Mouse (Mus musculus): Measurements from ENCODE around the gene Galns. TPM values are rescaled to one million over a fixed set of nuclear protein-coding genes. Genes with fewer than 3 reads are reported as not detected.
"Not testable (repeated sequence)": the region's sequence is repeated elsewhere in the genome, so short reads cannot be mapped to it uniquely, and the experiment has no call there.

Gene Galns
- polyA plus RNA-seq, 1 experiment = not detected

DNA sequence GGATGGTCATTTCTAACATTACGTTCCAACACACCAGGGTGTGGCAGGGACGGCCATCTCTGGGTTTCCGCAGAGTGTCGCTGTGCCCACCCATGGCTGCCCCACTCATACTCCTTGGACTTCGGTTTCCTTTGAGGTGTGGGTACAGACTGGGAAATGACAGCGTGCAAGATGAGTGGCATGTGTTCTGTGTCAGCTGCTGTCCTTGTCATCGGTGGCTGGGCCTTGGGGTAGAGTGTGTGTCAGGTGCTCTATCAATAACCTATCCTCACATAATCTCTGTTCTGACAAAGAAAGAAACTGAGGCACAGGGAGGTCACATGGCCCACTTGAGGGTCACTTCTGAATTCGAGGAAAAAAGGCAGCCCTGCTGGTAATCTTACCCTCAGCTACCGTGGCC lies 26.0 kb upstream of the Galns start:
- no peak overlapping the region for H3K4me3 ChIP-seq (ENCODE audit: insufficient read depth, low read depth, low read length)
- no peak for TF ChIP-seq POLR2A (IDR thresholded peaks at IDR 0.05; ENCODE audit: insufficient read depth, low read depth, low read length)
- no peak for TF ChIP-seq CTCF (IDR thresholded peaks at IDR 0.05; ENCODE audit: insufficient read depth, low read depth, low read length)
- 91% methylated on average over 9 of the region's 9 CpGs for WGBS
- H3K27ac ChIP-seq (ENCODE audit: insufficient read depth, low read depth, low read length) = no peak overlapping the region
- H3K4me1 ChIP-seq (ENCODE audit: control insufficient read depth, insufficient read depth, low read length) = peaks cover 35% of the 10 kb centered on the region

DNA sequence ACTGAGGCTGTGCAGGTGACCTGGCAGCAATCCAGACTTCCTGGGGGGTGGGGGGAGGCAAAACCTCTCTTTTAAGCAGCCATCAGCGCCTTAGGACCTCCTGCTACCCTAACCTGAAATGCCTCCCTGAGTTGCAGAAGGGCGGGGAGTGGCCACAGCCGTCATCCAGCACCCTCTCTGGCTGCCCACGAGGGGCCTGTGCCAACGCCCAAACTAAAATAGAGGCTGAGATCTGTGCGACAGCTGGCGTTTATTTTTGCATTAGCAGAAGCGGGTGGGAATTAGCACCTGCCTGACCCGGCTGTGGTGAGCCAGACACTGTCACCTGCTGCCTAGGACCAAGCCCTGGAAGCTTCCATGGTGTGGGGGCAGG lies 25.5 kb upstream of the Galns start:
- 58% methylated on average over 9 of the region's 9 CpGs for WGBS
- Histone ChIP-seq H3K4me1 (ENCODE audit: control insufficient read depth, insufficient read depth, low read length) (peaks cover 32% of the 10 kb centered on the region), H3K4me3 (ENCODE audit: insufficient read depth, low read depth, low read length) (no peak overlapping the region), H3K27ac (ENCODE audit: insufficient read depth, low read depth, low read length) (no peak overlapping the region)
- TF ChIP-seq POLR2A (IDR thresholded peaks at IDR 0.05; ENCODE audit: insufficient read depth, low read depth, low read length) = no peak
- TF ChIP-seq CTCF (IDR thresholded peaks at IDR 0.05; ENCODE audit: insufficient read depth, low read depth, low read length) = no peak

DNA sequence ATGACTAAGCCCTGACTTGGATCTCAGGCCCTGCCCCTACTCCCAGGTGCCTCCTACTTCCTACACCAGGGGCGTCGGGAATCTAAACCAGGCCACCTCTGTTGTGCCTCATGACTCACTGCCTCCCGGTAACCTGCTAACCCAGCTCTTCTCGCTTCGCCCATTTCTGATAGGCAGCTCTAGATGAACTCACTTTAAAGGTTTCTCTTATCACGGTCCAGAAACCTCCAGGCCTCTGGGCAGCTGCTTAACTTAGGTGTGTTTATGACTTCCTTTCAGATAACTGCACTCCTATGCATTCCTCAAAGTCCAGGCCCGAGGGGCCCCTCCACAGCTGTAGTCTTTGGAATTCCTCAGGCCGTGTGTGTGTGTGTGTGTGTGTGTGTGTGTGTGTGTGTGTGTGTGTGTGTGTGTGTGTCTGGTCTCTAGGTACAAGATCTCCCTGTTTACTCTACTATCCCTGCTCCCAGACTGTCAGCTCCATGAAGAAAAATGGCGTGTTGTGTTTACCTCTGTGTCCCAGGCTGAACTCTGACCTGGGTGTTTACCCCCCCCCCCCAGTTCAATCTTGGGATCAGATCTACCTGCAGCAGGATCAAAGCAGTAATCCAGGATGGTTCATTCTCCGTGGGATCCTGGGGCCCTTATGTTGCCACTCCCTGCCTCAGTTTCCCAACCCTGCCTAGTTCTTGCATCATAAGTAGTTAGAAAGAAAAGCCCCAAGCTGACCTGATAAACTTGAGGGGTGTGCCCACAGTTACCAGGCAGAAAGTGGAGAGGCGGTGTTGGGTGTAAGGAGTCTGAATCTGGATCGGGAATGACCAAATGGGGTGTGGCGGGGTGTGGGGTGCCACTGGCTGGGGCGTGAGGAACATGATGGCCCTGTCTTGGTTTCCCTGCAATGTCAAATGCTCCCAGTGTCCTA lies 24.9 kb upstream of the Galns start:
- no peak overlapping the region for H3K4me3 ChIP-seq (ENCODE audit: insufficient read depth, low read depth, low read length)
- H3K27ac ChIP-seq (ENCODE audit: insufficient read depth, low read depth, low read length) = no peak overlapping the region
- 81% methylated on average over 14 of the region's 14 CpGs for WGBS
- peaks cover 25% of the 10 kb centered on the region for H3K4me1 ChIP-seq (ENCODE audit: control insufficient read depth, insufficient read depth, low read length)
- TF ChIP-seq POLR2A (IDR thresholded peaks at IDR 0.05; ENCODE audit: insufficient read depth, low read depth, low read length) (no peak), CTCF (IDR thresholded peaks at IDR 0.05; ENCODE audit: insufficient read depth, low read depth, low read length) (no peak)

DNA sequence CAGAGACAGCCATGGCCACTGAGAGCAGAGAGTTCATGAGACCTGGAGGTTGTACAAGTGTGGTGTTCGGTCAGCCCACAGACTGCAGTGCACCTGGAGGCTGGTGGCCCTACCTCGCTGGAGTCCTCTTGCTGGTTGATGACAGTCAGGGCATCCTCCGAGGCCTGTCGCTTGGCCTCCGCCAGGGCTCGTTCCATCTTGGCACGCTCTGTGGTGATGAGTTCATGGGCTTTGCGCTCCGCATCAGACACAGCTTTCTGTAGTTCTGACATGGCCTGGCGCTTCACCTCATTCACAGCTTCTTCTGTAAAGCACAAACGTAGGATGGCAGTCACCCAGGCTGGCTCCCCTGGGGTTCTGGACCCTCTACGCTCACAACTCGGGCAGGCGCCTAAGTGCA lies 21.9 kb upstream of the Galns start:
- Histone ChIP-seq H3K4me1 (ENCODE audit: control insufficient read depth, insufficient read depth, low read length) (no peaks in the 10 kb centered on the region), H3K27ac (ENCODE audit: insufficient read depth, low read depth, low read length) (no peak overlapping the region), H3K4me3 (ENCODE audit: insufficient read depth, low read depth, low read length) (no peak overlapping the region)
- 95% methylated on average over 14 of the region's 14 CpGs for WGBS
- TF ChIP-seq POLR2A (IDR thresholded peaks at IDR 0.05; ENCODE audit: insufficient read depth, low read depth, low read length) (no peak), CTCF (IDR thresholded peaks at IDR 0.05; ENCODE audit: insufficient read depth, low read depth, low read length) (no peak)

DNA sequence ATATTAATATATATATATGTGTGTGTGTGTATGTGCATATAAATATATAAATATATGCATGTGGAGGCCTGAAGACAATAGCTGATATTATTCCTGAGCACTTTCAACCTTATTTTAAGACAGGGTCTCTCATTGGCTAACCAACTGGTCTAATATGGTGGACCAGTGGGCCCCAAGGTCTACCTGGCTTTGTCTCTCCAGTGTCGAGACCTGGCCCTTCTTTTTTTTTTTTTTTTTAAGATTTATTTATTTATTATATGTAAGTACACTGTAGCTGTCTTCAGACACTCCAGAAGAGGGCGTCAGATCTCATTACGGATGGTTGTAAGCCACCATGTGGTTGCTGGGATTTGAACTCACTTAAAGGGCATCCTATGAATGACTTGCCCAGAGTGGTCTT lies 20.9 kb upstream of the Galns start:
- not testable (repeated sequence) for H3K4me3 ChIP-seq (ENCODE audit: insufficient read depth, low read depth, low read length); H3K4me1 ChIP-seq (ENCODE audit: control insufficient read depth, insufficient read depth, low read length); H3K27ac ChIP-seq (ENCODE audit: insufficient read depth, low read depth, low read length)
- WGBS = 90% methylated on average over 3 of the region's 3 CpGs

DNA sequence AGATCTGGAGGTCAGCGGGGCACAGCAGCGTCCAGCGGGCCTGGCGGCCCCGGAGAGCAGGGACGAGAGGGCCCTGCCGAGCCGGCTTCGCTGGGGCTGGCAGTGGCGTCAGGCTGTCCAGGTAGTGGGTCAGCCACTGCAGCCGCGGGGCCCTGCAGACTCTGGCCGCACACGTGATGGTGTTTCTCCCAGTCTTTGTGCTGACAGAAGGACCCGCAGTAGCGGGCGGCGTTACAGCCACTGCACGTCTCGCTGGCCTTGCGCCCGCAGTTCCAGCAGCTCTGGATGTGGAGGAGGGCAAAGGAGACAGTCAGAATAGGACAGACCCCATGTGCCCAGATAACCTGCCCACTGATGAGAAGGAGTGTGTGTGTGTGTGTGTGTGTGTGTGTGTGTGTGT lies 19.4 kb upstream of the Galns start:
- 69% methylated on average over 22 of the region's 22 CpGs for WGBS
- TF ChIP-seq POLR2A (IDR thresholded peaks at IDR 0.05; ENCODE audit: insufficient read depth, low read depth, low read length) (no peak), CTCF (IDR thresholded peaks at IDR 0.05; ENCODE audit: insufficient read depth, low read depth, low read length) (no peak)
- Histone ChIP-seq H3K27ac (ENCODE audit: insufficient read depth, low read depth, low read length) (no peak overlapping the region), H3K4me1 (ENCODE audit: control insufficient read depth, insufficient read depth, low read length) (no peaks in the 10 kb centered on the region), H3K4me3 (ENCODE audit: insufficient read depth, low read depth, low read length) (no peak overlapping the region)

DNA sequence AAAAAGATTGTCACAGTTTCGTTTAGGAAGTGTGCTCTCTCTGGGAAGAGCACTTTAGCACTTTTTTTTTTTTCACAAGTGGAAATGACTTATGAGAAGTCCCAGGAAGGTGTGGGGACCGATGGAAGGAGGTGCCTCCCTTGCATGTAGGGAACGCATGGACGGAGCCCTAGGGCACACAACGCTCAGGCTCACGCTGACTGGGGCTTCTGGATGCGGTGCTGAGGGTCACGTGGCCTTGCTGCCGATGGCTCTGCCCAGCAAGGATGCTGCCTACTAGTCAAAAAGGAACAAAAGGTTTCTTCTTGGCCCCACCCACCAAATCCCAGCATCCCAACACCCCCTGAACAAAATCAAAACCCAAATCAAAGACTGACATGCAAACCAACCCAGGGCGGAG lies 18.1 kb upstream of the Galns start:
- WGBS = 48% methylated on average over 10 of the region's 10 CpGs
- no peak for TF ChIP-seq POLR2A (IDR thresholded peaks at IDR 0.05; ENCODE audit: insufficient read depth, low read depth, low read length)
- no peak for TF ChIP-seq CTCF (IDR thresholded peaks at IDR 0.05; ENCODE audit: insufficient read depth, low read depth, low read length)
- H3K4me3 ChIP-seq (ENCODE audit: insufficient read depth, low read depth, low read length) = no peak overlapping the region
- no peak overlapping the region for H3K27ac ChIP-seq (ENCODE audit: insufficient read depth, low read depth, low read length)
- no peaks in the 10 kb centered on the region for H3K4me1 ChIP-seq (ENCODE audit: control insufficient read depth, insufficient read depth, low read length)

DNA sequence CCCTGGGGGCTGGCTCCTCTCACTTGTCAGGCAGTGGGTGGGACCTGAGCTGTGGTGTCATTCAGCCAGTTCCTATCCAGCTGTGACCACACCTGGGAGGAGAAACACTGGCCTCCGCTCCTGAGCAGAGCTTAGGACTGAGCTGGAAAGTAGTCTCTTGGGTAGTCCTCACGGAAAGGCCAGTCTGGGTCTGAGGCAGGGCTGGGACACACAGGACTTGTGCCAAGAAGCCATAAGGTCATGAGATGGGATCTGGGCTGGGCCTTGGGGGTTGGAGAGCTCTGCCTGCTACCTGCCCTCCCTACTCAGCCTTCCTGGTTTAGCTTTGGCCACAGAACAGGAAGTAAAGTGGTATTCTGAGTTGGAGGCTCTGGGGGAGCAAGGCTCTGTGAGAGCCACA lies 15.6 kb upstream of the Galns start:
- Histone ChIP-seq H3K4me3 (ENCODE audit: insufficient read depth, low read depth, low read length) (no peak overlapping the region), H3K4me1 (ENCODE audit: control insufficient read depth, insufficient read depth, low read length) (peaks cover 9% of the 10 kb centered on the region; the same call in 1 of the 2 replicates), H3K27ac (ENCODE audit: insufficient read depth, low read depth, low read length) (no peak overlapping the region)
- TF ChIP-seq CTCF (IDR thresholded peaks at IDR 0.05; ENCODE audit: insufficient read depth, low read depth, low read length) (no peak), POLR2A (IDR thresholded peaks at IDR 0.05; ENCODE audit: insufficient read depth, low read depth, low read length) (no peak)
- WGBS = 82% methylated on average over 2 of the region's 2 CpGs

DNA sequence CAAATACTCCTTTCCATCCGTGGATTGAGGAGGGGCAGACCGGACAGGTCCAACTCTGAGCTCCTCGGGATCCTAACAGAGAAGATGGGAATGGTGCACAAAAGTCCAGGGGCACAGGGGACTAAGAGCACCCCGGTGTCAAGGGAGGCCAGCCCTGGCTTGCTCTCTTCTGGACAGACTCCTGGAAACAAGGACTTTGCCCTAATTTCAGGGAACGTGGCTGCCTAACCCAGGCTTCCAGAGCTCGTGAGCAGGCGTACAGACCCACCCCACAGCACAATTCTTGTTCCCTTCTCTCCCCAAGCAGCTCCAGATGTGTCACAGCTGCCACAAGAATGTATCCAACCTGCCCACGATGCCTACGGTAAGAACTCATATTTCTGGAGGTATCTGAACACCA lies 14.5 kb upstream of the Galns start:
- Histone ChIP-seq H3K4me1 (ENCODE audit: control insufficient read depth, insufficient read depth, low read length) (peaks cover 9% of the 10 kb centered on the region; the same call in 1 of the 2 replicates), H3K4me3 (ENCODE audit: insufficient read depth, low read depth, low read length) (no peak overlapping the region), H3K27ac (ENCODE audit: insufficient read depth, low read depth, low read length) (no peak overlapping the region)
- TF ChIP-seq CTCF (IDR thresholded peaks at IDR 0.05; ENCODE audit: insufficient read depth, low read depth, low read length) = no peak
- TF ChIP-seq POLR2A (IDR thresholded peaks at IDR 0.05; ENCODE audit: insufficient read depth, low read depth, low read length) = no peak
- 80% methylated on average over 9 of the region's 9 CpGs for WGBS

Data from olfactory bulb, adult 2 months (tissue).